10 mouse cellular contexts compared by ENCODE assay signal in the genomic region with DNA sequence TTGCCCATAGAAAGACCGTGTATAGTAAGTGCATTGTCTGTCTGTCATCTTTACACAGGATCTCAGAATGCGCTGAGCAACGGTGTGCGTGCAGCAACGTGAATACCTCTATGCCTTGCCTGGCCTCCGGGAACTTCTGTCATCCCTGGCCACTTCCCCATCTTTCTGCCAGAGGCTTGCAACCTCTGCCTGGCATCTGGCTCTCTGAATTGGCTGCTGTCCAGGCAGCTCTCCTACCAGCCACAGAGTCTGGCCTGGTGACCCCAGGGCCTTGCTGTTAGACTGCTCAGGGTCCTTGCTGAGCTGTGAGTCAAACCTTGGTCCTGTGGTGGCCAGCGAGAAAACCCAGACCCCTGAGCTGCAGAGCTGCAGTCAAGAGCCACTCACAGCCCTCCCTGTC. TPM values are rescaled to one million over a fixed set of nuclear protein-coding genes. Genes with fewer than 3 reads are reported as not detected.
A peak's percentile ranks its signal among the peaks of the same experiment; 100 is the strongest.
DNase-seq lines count a peak whose midpoint lies in the region; ATAC-seq lines count a peak whose summit lies in the region.
"Had no signal": no experiment of that assay in that cellular context is flagged by ENCODE, and none has a peak within 500 bp of the region (broad histone marks: within the 10 kb centered on the region; RNA-seq: fewer than 3 reads in every experiment).

No protein-coding gene starts in this region.

- H3K4me1 ChIP-seq in hindbrain, embryonic 10.5 days (replicated peaks) = peaks cover 67% of the 10 kb centered on the region
- peaks cover 12% of the 10 kb centered on the region for H3K4me1 ChIP-seq in hindbrain, embryonic 14.5 days (replicated peaks; ENCODE audit: control insufficient read depth, insufficient read depth, low read length)
- peaks cover 47% of the 10 kb centered on the region for H3K4me1 ChIP-seq in limb, embryonic 12.5 days (replicated peaks)
- H3K4me1 ChIP-seq in forebrain, embryonic 14.5 days (ENCODE audit: control insufficient read depth, insufficient read depth, low read length) = peaks cover 11% of the 10 kb centered on the region

- no peak overlapping the region for H3K9ac ChIP-seq in hindbrain, embryonic 14.5 days
- H3K9ac ChIP-seq in limb, embryonic 12.5 days (replicated peaks) = no peak overlapping the region
- H3K9ac ChIP-seq in forebrain, embryonic 14.5 days (ENCODE audit: low read length) = no peak overlapping the region

- no peak overlapping the region for H3K4me3 ChIP-seq in hindbrain, embryonic 10.5 days
- no peak overlapping the region for H3K4me3 ChIP-seq in hindbrain, embryonic 14.5 days (replicated peaks; ENCODE audit: low read length)
- no peak overlapping the region for H3K4me3 ChIP-seq in limb, embryonic 12.5 days (replicated peaks)
- no peak overlapping the region for H3K4me3 ChIP-seq in forebrain, embryonic 14.5 days (ENCODE audit: low read depth, low read length)

- no peak for ATAC-seq in hindbrain, embryonic 14.5 days (ENCODE audit: low FRiP score)
- no peak for ATAC-seq in limb, embryonic 12.5 days (ENCODE audit: insufficient number of reproducible peaks, insufficient read depth, low FRiP score, low TSS enrichment, low read depth)
- ATAC-seq in forebrain, embryonic 14.5 days = no peak
- ATAC-seq: hindbrain, postnatal 0 days had no signal

- H3K27ac ChIP-seq in hindbrain, embryonic 10.5 days = peak overlapping the region; percentile 42
- no peak overlapping the region for H3K27ac ChIP-seq in hindbrain, embryonic 14.5 days
- 0 out of 2 replicates have a peak overlapping the region, but pooled peaks have one; percentile 23 for H3K27ac ChIP-seq in limb, embryonic 12.5 days
- H3K27ac ChIP-seq in forebrain, embryonic 14.5 days (ENCODE audit: low read depth, low read length) = no peak overlapping the region
- H3K27ac ChIP-seq: hindbrain, postnatal 0 days had no signal

- H3K27me3 ChIP-seq in hindbrain, embryonic 10.5 days (ENCODE audit: insufficient read depth, poor library complexity, severe bottlenecking) = peaks cover 30% of the 10 kb centered on the region
- H3K27me3 ChIP-seq in hindbrain, embryonic 14.5 days (ENCODE audit: control insufficient read depth, insufficient read depth, low read length) = no peaks in the 10 kb centered on the region
- H3K27me3 ChIP-seq in limb, embryonic 12.5 days = no peaks in the 10 kb centered on the region
- H3K27me3 ChIP-seq in forebrain, embryonic 14.5 days (replicated peaks; ENCODE audit: control insufficient read depth, insufficient read depth, low read length) = no peaks in the 10 kb centered on the region

- no peaks in the 10 kb centered on the region for H3K36me3 ChIP-seq in hindbrain, embryonic 10.5 days
- no peaks in the 10 kb centered on the region for H3K36me3 ChIP-seq in hindbrain, embryonic 14.5 days (replicated peaks; ENCODE audit: control insufficient read depth, insufficient read depth)
- H3K36me3 ChIP-seq in limb, embryonic 12.5 days = no peaks in the 10 kb centered on the region
- H3K36me3 ChIP-seq in forebrain, embryonic 14.5 days (ENCODE audit: control insufficient read depth, insufficient read depth, low read length) = no peaks in the 10 kb centered on the region

- 72% methylated on average over 7 of the region's 7 CpGs for WGBS in hindbrain, embryonic 10.5 days
- 63% methylated on average over 7 of the region's 7 CpGs for WGBS in hindbrain, embryonic 14.5 days
- 73% methylated on average over 7 of the region's 7 CpGs for WGBS in limb, embryonic 12.5 days
- WGBS in forebrain, embryonic 14.5 days = 63% methylated on average over 7 of the region's 7 CpGs

- no peak for DNase-seq in hindbrain, embryonic 10.5 days (ENCODE audit: low spot score)
- no peak for DNase-seq in hindbrain, embryonic 14.5 days (ENCODE audit: low spot score)
- DNase-seq in 3T3-L1 (ENCODE audit: low read depth, low spot score) (peak; percentile 85), NIH3T3 (ENCODE audit: low read depth) (peak; percentile 76)
- no peak for DNase-seq in left cerebral cortex, postnatal 10 days (ENCODE audit: extremely low spot score in 1 of 2, low spot score in 2 of 2)
- no peak for DNase-seq in forebrain, embryonic 14.5 days (ENCODE audit: low spot score)
- DNase-seq: cerebellum, postnatal 14 days; left cerebral cortex, postnatal 4 days had no signal

- H3K9me3 ChIP-seq in hindbrain, embryonic 10.5 days = no peaks in the 10 kb centered on the region
- H3K9me3 ChIP-seq in hindbrain, embryonic 14.5 days (ENCODE audit: control insufficient read depth, low read length) = no peaks in the 10 kb centered on the region
- H3K9me3 ChIP-seq in limb, embryonic 12.5 days = no peaks in the 10 kb centered on the region
- no peaks in the 10 kb centered on the region for H3K9me3 ChIP-seq in forebrain, embryonic 14.5 days (replicated peaks; ENCODE audit: control insufficient read depth, low read length)

- no peak overlapping the region for H3K4me2 ChIP-seq in hindbrain, embryonic 14.5 days (replicated peaks)
- H3K4me2 ChIP-seq in limb, embryonic 12.5 days = no peak overlapping the region
- no peak overlapping the region for H3K4me2 ChIP-seq in forebrain, embryonic 14.5 days (ENCODE audit: low read length)

- intact Hi-C loops in left cerebral cortex, postnatal 10 days (cut with DNase I) = no loop called here

RNA-seq across cellular contexts. Expression of a gene that starts 11.7 kb away (rescaled TPM):
- 12.5 and 14.2 TPM in 2 replicates for polyA plus RNA-seq in hindbrain, embryonic 10.5 days (2016; fragmentation: Nextera tagmentation; extraction: Ambion mirVana)
- polyA plus RNA-seq in hindbrain, embryonic 14.5 days (2014; fragmentation: Nextera tagmentation; extraction: Ambion mirVana) = 2.9 and 3.0 TPM in 2 replicates
- 14.9 and 16.4 TPM in 2 replicates for polyA plus RNA-seq in limb, embryonic 12.5 days (2016; fragmentation: Nextera tagmentation; extraction: Ambion mirVana)
- total RNA-seq in left cerebral cortex, postnatal 10 days (2021) = 1 to 10 TPM; 2.3 to 2.6 TPM
- polyA plus RNA-seq in forebrain, embryonic 14.5 days (2014; fragmentation: Nextera tagmentation; extraction: Ambion mirVana) = 8.1 and 8.7 TPM in 2 replicates

RNA-seq across cellular contexts. Expression of a gene that starts 27.9 kb away (rescaled TPM):
- polyA plus RNA-seq in hindbrain, embryonic 10.5 days (2016; fragmentation: Nextera tagmentation; extraction: Ambion mirVana) = 46.2 and 51.9 TPM in 2 replicates
- 48.1 and 56.4 TPM in 2 replicates for polyA plus RNA-seq in hindbrain, embryonic 14.5 days (2014; fragmentation: Nextera tagmentation; extraction: Ambion mirVana)
- polyA plus RNA-seq in limb, embryonic 12.5 days (2016; fragmentation: Nextera tagmentation; extraction: Ambion mirVana) = 40.7 and 43.1 TPM in 2 replicates
- total RNA-seq in left cerebral cortex, postnatal 10 days (2021) = 10 to 100 TPM; 58.6 to 62.3 TPM
- polyA plus RNA-seq in forebrain, embryonic 14.5 days (2014; fragmentation: Nextera tagmentation; extraction: Ambion mirVana) = 43.1 and 49.2 TPM in 2 replicates

Comparison
In these comparisons a context has a peak if more than half of its experiments do, and no peak if none do; other contexts are left out.
1. H3K27ac ChIP-seq: peak in hindbrain, embryonic 10.5 days (single experiment) and limb, embryonic 12.5 days (single experiment); none in hindbrain, embryonic 14.5 days (single experiment) and forebrain, embryonic 14.5 days (single experiment).
2. DNase-seq: peak in 3T3-L1 (single experiment) and NIH3T3 (single experiment); none in hindbrain, embryonic 10.5 days (single experiment), hindbrain, embryonic 14.5 days (single experiment), left cerebral cortex, postnatal 10 days (0 of 2) and forebrain, embryonic 14.5 days (single experiment).